Mouse (Mus musculus): ENCODE data around the gene Mrc1.
"Not testable (repeated sequence)": the region's sequence is repeated elsewhere in the genome, so short reads cannot be mapped to it uniquely, and the experiment has no call there.

Mrc1 gene

GRCm38 (mm10) chr2:14229149-14229548, at the start of gene Mrc1:
TSS of gene Mrc1 (plus strand) at chr2:14229392.
- no peak for DNase-seq

GRCm38 (mm10) chr2:14184375-14184774, 44.8 kb upstream of the Mrc1 start:
- DNase-seq = no peak

GRCm38 (mm10) chr2:14190684-14191083, 38.5 kb upstream of the Mrc1 start:
- no peak for DNase-seq

GRCm38 (mm10) chr2:14191601-14192000, 37.6 kb upstream of the Mrc1 start:
- DNase-seq = no peak

GRCm38 (mm10) chr2:14192046-14192445, 37.1 kb upstream of the Mrc1 start:
- no peak for DNase-seq

- not testable (repeated sequence) for DNase-seq
Measured at GRCm38 (mm10) chr2:14198325-14198903, 30.8 kb upstream of the Mrc1 start.

GRCm38 (mm10) chr2:14199621-14200020, 29.6 kb upstream of the Mrc1 start:
- DNase-seq = no peak

GRCm38 (mm10) chr2:14200879-14201445, 28.2 kb upstream of the Mrc1 start:
- not testable (repeated sequence) for DNase-seq

GRCm38 (mm10) chr2:14204308-14204707, 24.9 kb upstream of the Mrc1 start:
- DNase-seq = no peak

GRCm38 (mm10) chr2:14206798-14207197, 22.4 kb upstream of the Mrc1 start:
- no peak for DNase-seq

GRCm38 (mm10) chr2:14210731-14211130, 18.5 kb upstream of the Mrc1 start:
- DNase-seq = no peak

GRCm38 (mm10) chr2:14211606-14212005, 17.6 kb upstream of the Mrc1 start:
- no peak for DNase-seq

- DNase-seq = no peak
Measured at GRCm38 (mm10) chr2:14214764-14215163, 14.4 kb upstream of the Mrc1 start.

- DNase-seq = no peak
Measured at GRCm38 (mm10) chr2:14216653-14217052, 12.5 kb upstream of the Mrc1 start.

GRCm38 (mm10) chr2:14218126-14218525, 11.1 kb upstream of the Mrc1 start:
- no peak for DNase-seq

GRCm38 (mm10) chr2:14224387-14224786, 4.8 kb upstream of the Mrc1 start:
- no peak for DNase-seq

- no peak for DNase-seq
Measured at GRCm38 (mm10) chr2:14228495-14228894, 697 bp upstream of the Mrc1 start.

GRCm38 (mm10) chr2:14229979-14230378, 787 bp downstream of the Mrc1 start:
- DNase-seq = no peak

GRCm38 (mm10) chr2:14232897-14233296, 3.7 kb downstream of the Mrc1 start:
- DNase-seq = no peak

- no peak for DNase-seq
Measured at GRCm38 (mm10) chr2:14233983-14234382, 4.8 kb downstream of the Mrc1 start.

- no peak for DNase-seq
Measured at GRCm38 (mm10) chr2:14235319-14235718, 6.1 kb downstream of the Mrc1 start.

- DNase-seq = no peak
Measured at GRCm38 (mm10) chr2:14236920-14237319, 7.7 kb downstream of the Mrc1 start.

GRCm38 (mm10) chr2:14237723-14238122, 8.5 kb downstream of the Mrc1 start:
- no peak for DNase-seq

- DNase-seq = no peak
Measured at GRCm38 (mm10) chr2:14239151-14239550, 10.0 kb downstream of the Mrc1 start.

- DNase-seq = no peak
Measured at GRCm38 (mm10) chr2:14244157-14244556, 15.0 kb downstream of the Mrc1 start.

All from right cerebral cortex, postnatal 25 days (tissue).